Mouse (Mus musculus): ENCODE measurements around the gene Mnat1. TPM values are rescaled to one million over a fixed set of nuclear protein-coding genes. Genes with fewer than 3 reads are reported as not detected.

The Mnat1 gene
- total and polyA plus RNA-seq, 3 experiments = 29.4 to 36.9 TPM; not detected in 1

DNA sequence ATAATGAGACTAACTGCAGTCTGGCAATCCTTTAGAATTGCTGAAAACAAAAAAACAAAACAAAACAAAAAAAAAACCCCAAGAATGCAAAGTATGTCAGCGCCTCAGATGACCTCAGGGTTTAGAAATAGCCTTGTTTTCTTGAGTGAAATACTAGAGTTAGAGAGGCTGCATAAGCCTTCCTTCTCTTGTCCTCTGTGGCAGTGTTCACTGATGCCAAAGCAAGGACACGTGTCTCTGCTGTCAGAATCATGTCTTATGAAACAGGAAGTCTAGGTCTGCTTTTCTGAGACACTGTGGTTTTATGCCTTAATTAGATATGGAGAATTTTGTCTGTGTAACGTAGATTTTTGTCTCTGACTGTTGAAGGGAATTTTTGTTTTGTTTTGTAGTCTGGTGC is 78.1 kb downstream of the Mnat1 start:
- Histone ChIP-seq H3K4me1 (ENCODE audit: control insufficient read depth in 1 of 2, insufficient read depth in 2 of 2, low read length in 2 of 2) (peaks cover 0 to 21% of the 10 kb centered on the region in 2 experiments; a peak in 3 of 4 replicates), H3K27ac (ENCODE audit: control insufficient read depth, low read depth, low read length) (peak overlapping the region; percentile 59), H3K4me3 (ENCODE audit: control insufficient read depth in 1 of 2, insufficient read depth in 1 of 2, low read depth in 2 of 2, low read length in 2 of 2) (peak overlapping the region in 1 of 2 experiments; percentile 38; a peak in 2 of 4 replicates), H3K27me3 (ENCODE audit: control insufficient read depth in 1 of 2, insufficient read depth in 2 of 2, low read length in 2 of 2) (no peaks in the 10 kb centered on the region), H3K79me2 (ENCODE audit: control insufficient read depth, insufficient read depth, low read length, poor library complexity) (no peaks in the 10 kb centered on the region), H3K9me3 (replicated peaks; ENCODE audit: insufficient read depth, low read length) (no peaks in the 10 kb centered on the region), H3K9ac (ENCODE audit: control insufficient read depth, low read depth, low read length, poor library complexity, severe bottlenecking) (peak overlapping the region; percentile 45; the same call in 1 of the 2 replicates), H3K36me3 (ENCODE audit: control insufficient read depth in 1 of 2, insufficient read depth in 2 of 2, low read length in 2 of 2) (peaks cover 1 to 19% of the 10 kb centered on the region in 2 experiments; a peak in 3 of 4 replicates)
- peak; percentile 88 for DNase-seq (ENCODE audit: low read depth, low spot score)
- no peak for TF ChIP-seq POLR2AphosphoS5 (IDR thresholded peaks at IDR 0.05; ENCODE audit: borderline replicate concordance, low read depth, low read length)
- TF ChIP-seq POLR2A (IDR thresholded peaks at IDR 0.05; ENCODE audit: control insufficient read depth in 1 of 2, insufficient read depth in 1 of 2, low read depth in 1 of 2, low read length in 2 of 2, poor library complexity in 1 of 2) = no peak
- TF ChIP-seq MAFK (IDR thresholded peaks at IDR 0.05; ENCODE audit: borderline replicate concordance, low read depth, low read length) = 0 out of 2 replicates have a peak, but pooled peaks have one; percentile 33
- TF ChIP-seq SMC3 (IDR thresholded peaks at IDR 0.05; ENCODE audit: low read depth, low read length) = no peak
- TF ChIP-seq HCFC1 (IDR thresholded peaks at IDR 0.05; ENCODE audit: low read depth, low read length) = no peak
- peak; percentile 14; the same call in 1 of the 2 replicates for TF ChIP-seq MYB (IDR thresholded peaks at IDR 0.05; ENCODE audit: low read depth, low read length)
- TF ChIP-seq CHD2 (IDR thresholded peaks at IDR 0.05; ENCODE audit: low read length) = no peak
- TF ChIP-seq TAL1 (IDR thresholded peaks at IDR 0.05; ENCODE audit: low read length) = peak; percentile 67
- TF ChIP-seq POLR2AphosphoS2 (IDR thresholded peaks at IDR 0.05; ENCODE audit: low read length) = no peak
- no peak for TF ChIP-seq NELFE (IDR thresholded peaks at IDR 0.05; ENCODE audit: low read depth, low read length)
- 0 out of 2 replicates have a peak, but pooled peaks have one; percentile 14 for TF ChIP-seq ZNF384 (IDR thresholded peaks at IDR 0.05; ENCODE audit: low read depth, low read length)
- TF ChIP-seq ZMIZ1 (IDR thresholded peaks at IDR 0.05; ENCODE audit: low read depth, low read length) = no peak
- peak; percentile 100 for TF ChIP-seq MXI1 (IDR thresholded peaks at IDR 0.05; ENCODE audit: low read depth, low read length)
- peak in 1 of 2 experiments; percentile 46; a peak in 1 of 4 replicates for TF ChIP-seq USF2 (IDR thresholded peaks at IDR 0.05; ENCODE audit: borderline replicate concordance in 1 of 2, insufficient read depth in 1 of 2, low read depth in 1 of 2, low read length in 2 of 2)
- TF ChIP-seq RCOR1 (IDR thresholded peaks at IDR 0.05; ENCODE audit: low read depth, low read length) = peak; percentile 89
- peak; percentile 79 for TF ChIP-seq GATA1 (IDR thresholded peaks at IDR 0.05; ENCODE audit: low read depth, low read length)
- peak; percentile 97 for TF ChIP-seq MYC (IDR thresholded peaks at IDR 0.05; ENCODE audit: low read depth, low read length)
- TF ChIP-seq MAZ (IDR thresholded peaks at IDR 0.05; ENCODE audit: low read depth, low read length) = no peak
- TF ChIP-seq TCF12 (IDR thresholded peaks at IDR 0.05; ENCODE audit: low read depth, low read length) = peak; percentile 89
- no peak for TF ChIP-seq ZKSCAN1 (IDR thresholded peaks at IDR 0.05; ENCODE audit: low read depth, low read length)
- no peak for TF ChIP-seq CTCF (IDR thresholded peaks at IDR 0.05 in 2 of 3, conservative IDR thresholded peaks at IDR 0.05 in 1 of 3; ENCODE audit: control insufficient read depth in 1 of 3, insufficient read depth in 1 of 3, low read depth in 2 of 3, low read length in 3 of 3, poor library complexity in 1 of 3, severe bottlenecking in 1 of 3)
- no peak for TF ChIP-seq UBTF (IDR thresholded peaks at IDR 0.05; ENCODE audit: borderline replicate concordance, insufficient read depth, low read depth, low read length)
- no peak for TF ChIP-seq GABPA (IDR thresholded peaks at IDR 0.05; ENCODE audit: low read depth, low read length)
- 0 out of 2 replicates have a peak, but pooled peaks have one; percentile 22 for TF ChIP-seq TBP (IDR thresholded peaks at IDR 0.05; ENCODE audit: low read depth, low read length)
- TF ChIP-seq ZC3H11A (IDR thresholded peaks at IDR 0.05; ENCODE audit: low read depth, low read length) = no peak
- TF ChIP-seq JUND (IDR thresholded peaks at IDR 0.05; ENCODE audit: low read depth, low read length) = no peak
- peak; percentile 91 to 92 for TF ChIP-seq EP300 (IDR thresholded peaks at IDR 0.05; ENCODE audit: low read depth in 1 of 2, low read length in 2 of 2)
- peak; percentile 89 for TF ChIP-seq ETS1 (IDR thresholded peaks at IDR 0.05; ENCODE audit: low read depth, low read length)
- no peak for TF ChIP-seq CHD1 (IDR thresholded peaks at IDR 0.05; ENCODE audit: low read depth, low read length)
- TF ChIP-seq BHLHE40 (IDR thresholded peaks at IDR 0.05; ENCODE audit: borderline replicate concordance, low read depth, low read length) = peak; percentile 72
- TF ChIP-seq E2F4 (IDR thresholded peaks at IDR 0.05; ENCODE audit: borderline replicate concordance, low read depth, low read length) = no peak
- TF ChIP-seq MAX (IDR thresholded peaks at IDR 0.05; ENCODE audit: low read length) = peak; percentile 98
- TF ChIP-seq MEF2A (IDR thresholded peaks at IDR 0.05; ENCODE audit: extremely low read depth, insufficient replicate concordance, low read depth, low read length, poor library complexity, severe bottlenecking) = 0 out of 2 replicates have a peak, but pooled peaks have one; percentile 69
- TF ChIP-seq SIN3A (IDR thresholded peaks at IDR 0.05; ENCODE audit: low read length) = peak; percentile 99
- peak; percentile 88 for TF ChIP-seq USF1 (IDR thresholded peaks at IDR 0.05; ENCODE audit: low read depth, low read length)
- no peak for TF ChIP-seq KAT2A (conservative IDR thresholded peaks at IDR 0.05; ENCODE audit: low read depth, low read length)
- TF ChIP-seq ELF1 (IDR thresholded peaks at IDR 0.05; ENCODE audit: low read depth, low read length) = peak; percentile 8; the same call in 1 of the 2 replicates
